Mouse (Mus musculus): Measurements from ENCODE around the gene Tfb2m. TPM values are rescaled to one million over a fixed set of nuclear protein-coding genes. Genes with fewer than 3 reads are reported as not detected.
A peak's percentile ranks its signal among the peaks of the same experiment; 100 is the strongest.

The Tfb2m gene
- polyA plus RNA-seq, 1 experiment from 2014 or later, result 31.1 TPM

GRCm38 (mm10) chr1:179487238-179487637 lies 58.8 kb downstream of the Tfb2m start:
- WGBS, result 80% methylated on average over 2 of the region's 2 CpGs

GRCm38 (mm10) chr1:179485784-179486540 lies 60.1 kb downstream of the Tfb2m start:
- H3K4me2 ChIP-seq (replicated peaks), result no peak overlapping the region
- H3K4me1 ChIP-seq, result 0 out of 2 replicates have a peak, but pooled peaks cover 7% of the 10 kb centered on the region
- no peaks in the 10 kb centered on the region for H3K27me3 ChIP-seq
- no peaks in the 10 kb centered on the region for H3K36me3 ChIP-seq
- H3K27ac ChIP-seq, result 0 out of 2 replicates have a peak overlapping the region, but pooled peaks have one; percentile 7
- no peak overlapping the region for H3K4me3 ChIP-seq
- WGBS, result 39% methylated on average over 3 of the region's 3 CpGs
- no peaks in the 10 kb centered on the region for H3K9me3 ChIP-seq
- ATAC-seq (ENCODE audit: insufficient number of reproducible peaks, insufficient read depth, low FRiP score, low TSS enrichment), result no peak
- H3K9ac ChIP-seq, result no peak overlapping the region

More at GRCm38 (mm10) chr1:179487238-179487637, 58.8 kb downstream of the Tfb2m start:
- H3K9me3 ChIP-seq, result no peaks in the 10 kb centered on the region
- no peak overlapping the region for H3K9ac ChIP-seq
- H3K4me3 ChIP-seq, result no peak overlapping the region
- no peak for ATAC-seq (ENCODE audit: insufficient number of reproducible peaks, insufficient read depth, low FRiP score, low TSS enrichment)
- H3K36me3 ChIP-seq, result no peaks in the 10 kb centered on the region
- H3K27me3 ChIP-seq, result no peaks in the 10 kb centered on the region
- 0 out of 2 replicates have a peak, but pooled peaks cover 7% of the 10 kb centered on the region for H3K4me1 ChIP-seq
- no peak overlapping the region for H3K27ac ChIP-seq
- no peak overlapping the region for H3K4me2 ChIP-seq (replicated peaks)

- H3K36me3 ChIP-seq, result no peaks in the 10 kb centered on the region
- WGBS, result 73% methylated on average over 4 of the region's 4 CpGs
- no peak overlapping the region for H3K4me2 ChIP-seq (replicated peaks)
- H3K27ac ChIP-seq, result no peak overlapping the region
- no peaks in the 10 kb centered on the region for H3K9me3 ChIP-seq
- H3K27me3 ChIP-seq, result no peaks in the 10 kb centered on the region
- H3K4me1 ChIP-seq, result no peaks in the 10 kb centered on the region
- H3K9ac ChIP-seq, result no peak overlapping the region
- no peak overlapping the region for H3K4me3 ChIP-seq
- no peak for ATAC-seq (ENCODE audit: insufficient number of reproducible peaks, insufficient read depth, low FRiP score, low TSS enrichment)
Measured at GRCm38 (mm10) chr1:179480862-179481261, 65.2 kb downstream of the Tfb2m start.

Other genes starting within 250 kb of the Tfb2m start
- 26.2 and 28.9 TPM in 2 replicates for gene Smyd3, start 28.2 kb downstream of the Tfb2m start, polyA plus RNA-seq (2016; fragmentation: Nextera tagmentation; extraction: Ambion mirVana)
- 25.0 and 25.7 TPM in 2 replicates for gene Cnst, start 103 bp upstream of the Tfb2m start, polyA plus RNA-seq (2016; fragmentation: Nextera tagmentation; extraction: Ambion mirVana)
- gene Sccpdh, start 121.9 kb upstream of the Tfb2m start, polyA plus RNA-seq (2016; fragmentation: Nextera tagmentation; extraction: Ambion mirVana), result 78.2 and 78.4 TPM in 2 replicates
- gene Kif28, start 199.0 kb upstream of the Tfb2m start, polyA plus RNA-seq (2016; fragmentation: Nextera tagmentation; extraction: Ambion mirVana), result 0.05 TPM in 1 of 2 replicates, not detected in the other

Data from embryonic facial prominence, embryonic 12.5 days (tissue).